Mouse (Mus musculus) heart, embryonic 16.5 days (tissue): Measurements from ENCODE around the gene Ctc1. TPM values are rescaled to one million over a fixed set of nuclear protein-coding genes. Genes with fewer than 3 reads are reported as not detected.
"Not testable (repeated sequence)": the region's sequence is repeated elsewhere in the genome, so short reads cannot be mapped to it uniquely, and the experiment has no call there.

Experiments used
- ATAC-seq: fragments of 200-750 bp; cut with Nextera tagmentation; replicated peaks from 2 replicates; pipeline ENCODE4 v1.8.0; 2017; ENCODE audit warnings: moderate number of reproducible peaks; ENCODE audit not compliant: insufficient read depth, low FRiP score; ENCODE audit errors: extremely low read depth
- H3K27ac ChIP-seq: fragments of 300-500 bp; sonication (generic); 2 replicates; pipeline ENCODE4 v1.5.1; 2014; ENCODE audit warnings: mild to moderate bottlenecking, low read length, control low read depth, moderate library complexity
- H3K27me3 ChIP-seq: fragments of 300-500 bp; sonication (generic); 2 replicates; pipeline ENCODE4 v1.6.1; 2014; ENCODE audit warnings: low read length, mixed read lengths; ENCODE audit not compliant: control insufficient read depth, insufficient read depth
- H3K36me3 ChIP-seq: fragments of 300-500 bp; sonication (generic); 2 replicates; pipeline ENCODE4 v1.6.1; 2014; ENCODE audit not compliant: control insufficient read depth, insufficient read depth
- H3K4me1 ChIP-seq: fragments of 300-500 bp; sonication (generic); 2 replicates; pipeline ENCODE4 v1.6.1; 2014; ENCODE audit warnings: low read length, mixed read lengths; ENCODE audit not compliant: control insufficient read depth, insufficient read depth
- H3K4me2 ChIP-seq: fragments of 300-500 bp; sonication (generic); 2 replicates; pipeline ENCODE4 v1.6.1; 2014; ENCODE audit warnings: low read depth, mild to moderate bottlenecking, control low read depth, low read length
- H3K4me3 ChIP-seq: fragments of 300-500 bp; sonication (generic); 2 replicates; pipeline ENCODE4 v1.5.1; 2014; ENCODE audit warnings: mild to moderate bottlenecking, control low read depth, low read length
- H3K9ac ChIP-seq: fragments of 300-500 bp; sonication (generic); 2 replicates; pipeline ENCODE4 v1.6.1; 2014; ENCODE audit warnings: low read length, control low read depth
- H3K9me3 ChIP-seq: fragments of 300-500 bp; sonication (generic); replicated peaks from 2 replicates; pipeline ENCODE4 v1.6.1; 2016; ENCODE audit warnings: low read length; ENCODE audit not compliant: control insufficient read depth
- WGBS: fragments of 180-500 bp; shearing (Covaris S2); extraction: QIAGEN DNeasy Blood & Tissue Kit; methylation state at CpG from one replicate; pipeline ENCODE4 v1.1.7; 2014; 5-methylcytosine and 5-hydroxymethylcytosine counted together
- polyA plus RNA-seq: library from polyadenylated mRNA; unstranded; fragments of >200 nt; fragmentation: Nextera tagmentation; extraction: Ambion mirVana; gene quantifications from 2 replicates; pipeline ENCODE4 v1.2.1, GENCODE M21; 2015

Ctc1 gene
- polyA plus RNA-seq, result 44.4 and 49.5 TPM in 2 replicates

- ATAC-seq, result peak; percentile 92
- peak within 1 kb of the TSS; percentile 87 for H3K27ac ChIP-seq
- H3K4me3 ChIP-seq, result peak within 1 kb of the TSS; percentile 68
- H3K9ac ChIP-seq, result peak within 1 kb of the TSS; percentile 79
- WGBS, result 1% methylated on average over 38 of the region's 38 CpGs
- H3K4me2 ChIP-seq, result peak within 1 kb of the TSS; percentile 76
- H3K9me3 ChIP-seq, result no peaks in the 10 kb centered on the region
- H3K4me1 ChIP-seq, result peaks cover 16% of the 10 kb centered on the region
- no peaks in the 10 kb centered on the region; the same call in 1 of the 2 replicates for H3K36me3 ChIP-seq
- H3K27me3 ChIP-seq, result no peaks in the 10 kb centered on the region
These were observed at the start of gene Ctc1 for GRCm38 (mm10) chr11:69015644-69016441. TSS of gene Ctc1 (plus strand) at chr11:69015911.

- Histone ChIP-seq H3K9me3 (no peaks in the 10 kb centered on the region), H3K4me1 (peaks cover 25% of the 10 kb centered on the region), H3K27me3 (no peaks in the 10 kb centered on the region), H3K4me3 (no peak overlapping the region), H3K9ac (no peak overlapping the region), H3K4me2 (no peak overlapping the region), H3K36me3 (no peaks in the 10 kb centered on the region), H3K27ac (no peak overlapping the region)
- 38% methylated on average over 1 of the region's 1 CpGs for WGBS
- ATAC-seq, result no peak
These were observed 49.2 kb upstream of the Ctc1 start for GRCm38 (mm10) chr11:68966554-68966953.

GRCm38 (mm10) chr11:68967337-68968282 is 48.1 kb upstream of the Ctc1 start, which contains the start of gene Slc25a35:
TSS of gene Slc25a35 (plus strand) at chr11:68968131.
- Histone ChIP-seq H3K4me2 (peak within 1 kb of the TSS; percentile 96), H3K36me3 (no peaks in the 10 kb centered on the region), H3K4me1 (peaks cover 32% of the 10 kb centered on the region), H3K27ac (peak within 1 kb of the TSS; percentile 43; the same call in 1 of the 2 replicates), H3K9me3 (no peaks in the 10 kb centered on the region), H3K27me3 (no peaks in the 10 kb centered on the region), H3K4me3 (peak within 1 kb of the TSS; percentile 75), H3K9ac (peak within 1 kb of the TSS; percentile 74)
- WGBS, result under 1% methylated on average over 50 of the region's 50 CpGs
- ATAC-seq, result peak; percentile 92

- H3K4me1 ChIP-seq, result peaks cover 36% of the 10 kb centered on the region
- no peak overlapping the region; the same call in 1 of the 2 replicates for H3K9ac ChIP-seq
- WGBS, result 86% methylated on average over 11 of the region's 11 CpGs
- no peaks in the 10 kb centered on the region for H3K9me3 ChIP-seq
- ATAC-seq, result no peak
- H3K4me2 ChIP-seq, result no peak overlapping the region
- no peak overlapping the region for H3K27ac ChIP-seq
- H3K4me3 ChIP-seq, result no peak overlapping the region
- no peaks in the 10 kb centered on the region for H3K36me3 ChIP-seq
- no peaks in the 10 kb centered on the region for H3K27me3 ChIP-seq
These were observed 47.0 kb upstream of the Ctc1 start for GRCm38 (mm10) chr11:68968752-68969151.

- H3K9me3 ChIP-seq, result no peaks in the 10 kb centered on the region
- no peaks in the 10 kb centered on the region for H3K27me3 ChIP-seq
- no peak overlapping the region for H3K4me2 ChIP-seq
- no peak overlapping the region for H3K4me3 ChIP-seq
- WGBS, result 63% methylated on average over 4 of the region's 4 CpGs
- no peak overlapping the region for H3K9ac ChIP-seq
- H3K4me1 ChIP-seq, result peaks cover 39% of the 10 kb centered on the region
- H3K36me3 ChIP-seq, result no peaks in the 10 kb centered on the region
- H3K27ac ChIP-seq, result no peak overlapping the region
- no peak for ATAC-seq
These were observed 45.5 kb upstream of the Ctc1 start for GRCm38 (mm10) chr11:68970232-68970631.

GRCm38 (mm10) chr11:68973250-68974058 is 42.3 kb upstream of the Ctc1 start:
- ATAC-seq, result peak; percentile 88
- H3K4me3 ChIP-seq, result peak overlapping the region; percentile 57
- under 1% methylated on average over 37 of the region's 38 CpGs for WGBS
- H3K36me3 ChIP-seq, H3K27me3 ChIP-seq, H3K9me3 ChIP-seq: not testable (repeated sequence)
- peak overlapping the region; percentile 60 for H3K27ac ChIP-seq
- H3K9ac ChIP-seq, result peak overlapping the region; percentile 63
- H3K4me1 ChIP-seq, result peaks cover 31% of the 10 kb centered on the region
- H3K4me2 ChIP-seq, result peak overlapping the region; percentile 79

GRCm38 (mm10) chr11:68974059-68974450 is 41.7 kb upstream of the Ctc1 start:
- H3K4me2 ChIP-seq, result peak overlapping the region; percentile 79
- WGBS, result 30% methylated on average over 6 of the region's 6 CpGs
- no peaks in the 10 kb centered on the region for H3K27me3 ChIP-seq
- ATAC-seq, result no peak
- H3K36me3 ChIP-seq, result no peaks in the 10 kb centered on the region
- H3K27ac ChIP-seq, result no peak overlapping the region
- H3K9me3 ChIP-seq, result no peaks in the 10 kb centered on the region
- peaks cover 30% of the 10 kb centered on the region for H3K4me1 ChIP-seq
- H3K9ac ChIP-seq, result peak overlapping the region; percentile 63
- peak overlapping the region; percentile 57 for H3K4me3 ChIP-seq

- Histone ChIP-seq H3K9ac (peak within 1 kb of the TSS; percentile 63), H3K4me2 (peak within 1 kb of the TSS; percentile 79), H3K9me3 (no peaks in the 10 kb centered on the region), H3K4me3 (peak within 1 kb of the TSS; percentile 57), H3K27ac (no peak within 1 kb of the TSS), H3K4me1 (peaks cover 28% of the 10 kb centered on the region), H3K36me3 (no peaks in the 10 kb centered on the region), H3K27me3 (no peaks in the 10 kb centered on the region)
- no peak for ATAC-seq
- 71% methylated on average over 7 of the region's 7 CpGs for WGBS
These were observed 40.6 kb upstream of the Ctc1 start, which contains the start of gene Rangrf for GRCm38 (mm10) chr11:68975085-68975484. TSS of gene Rangrf (minus strand) at chr11:68975185.
